Mouse (Mus musculus): ENCODE results near the gene Hsd17b1. TPM values are rescaled to one million over a fixed set of nuclear protein-coding genes. Genes with fewer than 3 reads are reported as not detected.
A peak's percentile ranks its signal among the peaks of the same experiment; 100 is the strongest.

Gene Hsd17b1
- polyA plus RNA-seq, 2 experiments from 2014 or later = not detected

GRCm38 (mm10) chr11:101062165-101062884 lies 15.9 kb upstream of the Hsd17b1 start:
- ATAC-seq = no peak

DNA sequence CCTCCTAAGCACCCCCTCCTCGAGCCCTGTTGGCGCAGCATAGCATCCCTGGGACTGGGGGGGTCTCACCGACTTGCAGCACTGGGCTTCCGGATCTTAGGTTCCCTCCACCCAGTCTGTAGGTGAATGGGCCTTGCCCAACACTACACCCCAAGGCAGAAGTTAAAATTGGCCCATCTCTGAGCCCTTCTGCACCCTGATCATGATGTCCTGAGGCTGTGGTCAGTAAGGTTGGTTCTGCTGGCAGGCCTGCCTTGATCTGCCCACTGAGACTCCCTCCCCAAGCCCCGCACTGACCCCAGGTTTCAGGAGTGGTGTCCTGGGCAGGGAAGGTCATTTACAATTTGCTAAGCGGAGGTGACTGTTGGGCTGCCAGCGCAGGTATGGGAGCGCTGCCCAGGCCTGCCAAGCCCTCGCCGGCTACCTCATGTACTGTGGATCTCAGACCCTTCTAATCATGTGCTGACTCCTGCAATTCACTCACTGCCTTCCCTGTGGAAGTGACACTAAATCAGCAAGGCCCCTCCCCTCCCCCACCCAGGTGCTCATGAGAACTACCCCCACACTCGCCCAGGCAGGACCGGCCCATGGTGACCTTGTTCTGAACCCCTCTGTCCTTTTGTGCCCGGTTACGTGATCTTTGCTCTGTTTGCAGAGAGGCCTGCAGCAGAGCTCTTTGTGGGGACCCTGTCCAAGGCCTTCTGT lies 15.1 kb upstream of the Hsd17b1 start:
- ATAC-seq = no peak

DNA sequence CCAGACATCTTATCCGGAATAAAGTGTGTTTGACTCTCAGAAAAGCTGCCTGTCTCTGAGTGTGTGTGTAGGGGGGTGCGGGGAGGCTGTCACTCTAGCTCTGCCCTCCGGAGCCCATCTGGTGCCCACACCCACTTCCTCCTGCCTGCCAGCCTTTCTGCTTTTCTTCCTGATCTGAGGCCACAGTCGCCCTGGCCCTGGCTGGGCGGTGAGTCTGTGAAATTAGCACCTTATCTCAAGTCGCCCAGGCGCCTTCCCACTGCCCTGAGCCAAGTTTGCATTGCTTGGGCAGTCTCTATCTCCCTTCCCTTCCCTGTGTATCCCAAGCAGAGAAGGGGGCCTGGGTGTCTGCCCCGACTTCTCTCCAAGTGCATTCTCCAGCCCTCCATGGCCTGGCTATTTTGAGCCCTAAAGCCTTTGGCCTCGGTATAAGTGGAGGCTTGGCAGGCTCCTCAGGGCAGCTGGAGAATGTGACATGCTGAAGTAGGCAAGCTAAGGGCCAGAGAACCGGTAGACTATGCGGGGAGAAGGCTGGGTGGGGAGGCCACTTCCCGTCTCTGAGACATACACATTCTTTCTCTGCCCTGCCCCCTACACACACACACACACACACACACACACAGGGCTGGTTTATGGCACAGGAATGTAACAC lies 14.4 kb upstream of the Hsd17b1 start:
- ATAC-seq = peak; percentile 74

GRCm38 (mm10) chr11:101064462-101064861 lies 13.7 kb upstream of the Hsd17b1 start:
- no peak for ATAC-seq

GRCm38 (mm10) chr11:101065002-101065401 lies 13.2 kb upstream of the Hsd17b1 start:
- no peak for ATAC-seq

GRCm38 (mm10) chr11:101066549-101067412 lies 11.4 kb upstream of the Hsd17b1 start:
- ATAC-seq = no peak

DNA sequence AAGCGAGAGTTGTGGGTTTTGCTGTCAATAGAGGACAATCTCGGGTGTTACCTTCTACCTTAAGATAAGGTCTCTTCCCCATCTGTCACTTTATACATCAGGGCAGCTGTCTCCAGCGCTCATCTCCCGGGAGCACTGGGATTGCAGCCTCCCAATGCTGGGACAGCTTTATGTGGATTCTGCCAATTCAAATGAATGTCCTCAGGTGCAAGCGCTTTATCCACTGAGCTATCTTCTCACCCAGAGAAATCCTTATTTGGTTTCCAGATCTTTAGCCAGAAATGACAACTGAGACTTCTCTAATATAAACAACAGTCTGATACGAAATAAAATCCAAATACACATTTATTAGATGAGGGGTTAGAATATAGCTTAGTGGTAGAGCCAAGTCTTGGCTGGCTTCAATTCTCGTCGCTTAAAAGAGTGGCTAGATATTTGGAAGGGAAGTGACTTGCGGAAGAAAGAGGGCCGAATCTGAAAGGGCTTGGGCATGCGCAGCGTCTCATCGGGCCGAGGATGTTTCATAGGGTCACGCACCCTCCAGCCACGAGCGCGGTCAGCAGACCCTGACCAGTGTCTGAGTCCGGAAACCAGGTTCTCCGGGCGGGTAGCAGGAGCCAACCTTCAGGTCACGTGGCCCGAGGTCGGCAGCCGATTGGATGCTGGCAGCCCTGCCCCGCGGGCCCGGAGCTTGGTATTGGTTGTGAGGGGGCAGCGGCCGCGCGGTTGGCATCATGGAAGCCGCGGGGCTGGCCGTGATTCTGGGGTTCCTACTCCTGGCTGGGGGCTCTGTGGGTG lies 8.6 kb upstream of the Hsd17b1 start, which contains the start of gene Naglu:
Gene Naglu, plus strand, starts transcription at position 622 of the 798 bp plus-strand sequence.
- ATAC-seq = peak; percentile 96

GRCm38 (mm10) chr11:101070189-101070527 lies 8.1 kb upstream of the Hsd17b1 start:
- peak; percentile 36 for ATAC-seq

DNA sequence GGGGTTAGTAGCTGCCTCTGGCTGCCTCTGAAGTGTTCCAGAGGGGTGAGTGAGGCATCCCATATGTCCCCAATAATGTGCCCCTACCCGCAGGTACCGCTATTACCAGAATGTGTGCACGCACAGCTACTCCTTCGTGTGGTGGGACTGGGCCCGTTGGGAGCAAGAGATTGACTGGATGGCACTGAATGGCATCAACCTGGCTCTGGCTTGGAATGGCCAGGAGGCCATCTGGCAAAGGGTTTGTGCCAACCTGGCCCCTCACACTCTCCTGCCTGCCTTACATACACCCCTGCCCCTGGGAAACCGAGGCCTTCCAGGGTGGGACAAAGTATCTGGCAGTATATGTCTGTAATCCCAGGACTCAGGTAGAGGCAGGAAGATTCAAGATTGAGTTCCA lies 7.2 kb upstream of the Hsd17b1 start:
- ATAC-seq = no peak

- no peak for ATAC-seq
Measured at GRCm38 (mm10) chr11:101071810-101072428, 6.3 kb upstream of the Hsd17b1 start.

DNA sequence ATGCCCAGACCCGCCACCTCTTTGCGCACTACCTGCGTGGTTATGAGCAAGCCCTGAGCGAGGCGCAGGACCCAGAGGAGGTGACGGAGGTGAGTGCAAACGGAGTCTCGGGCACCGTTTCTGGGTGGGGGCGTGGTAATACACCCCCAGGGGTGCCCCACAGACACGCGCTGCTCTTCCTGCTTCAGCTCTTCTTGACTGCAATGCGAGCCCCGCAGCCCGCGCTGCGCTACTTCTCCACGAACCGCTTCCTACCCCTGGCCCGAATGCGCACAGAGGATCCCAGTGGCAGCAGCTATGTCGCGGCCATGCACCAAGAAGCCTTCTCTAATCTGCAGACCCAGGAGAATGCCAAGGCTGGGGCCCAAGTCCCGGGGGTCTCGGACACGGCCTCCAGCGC lies 1.5 kb downstream of the Hsd17b1 start:
- ATAC-seq = no peak

DNA sequence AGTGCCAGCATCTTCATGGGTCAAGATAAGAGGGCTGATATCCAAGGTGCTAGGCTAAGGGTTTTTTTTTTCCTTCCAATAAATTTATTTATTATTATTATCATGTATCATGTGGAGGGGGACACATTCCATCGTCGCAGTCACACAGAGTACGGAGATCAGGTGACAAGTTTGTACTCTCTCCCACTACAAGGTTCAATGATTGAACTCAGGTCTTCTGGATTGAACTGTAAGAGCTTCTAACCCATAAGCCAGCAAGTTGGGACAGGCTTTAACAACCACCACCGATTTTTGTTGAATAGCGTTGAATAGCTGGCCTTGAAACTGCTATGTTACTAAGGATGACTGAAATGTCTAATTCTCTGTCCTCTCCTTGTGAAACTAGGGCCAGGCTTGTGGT lies 2.2 kb downstream of the Hsd17b1 start:
- ATAC-seq = no peak

DNA sequence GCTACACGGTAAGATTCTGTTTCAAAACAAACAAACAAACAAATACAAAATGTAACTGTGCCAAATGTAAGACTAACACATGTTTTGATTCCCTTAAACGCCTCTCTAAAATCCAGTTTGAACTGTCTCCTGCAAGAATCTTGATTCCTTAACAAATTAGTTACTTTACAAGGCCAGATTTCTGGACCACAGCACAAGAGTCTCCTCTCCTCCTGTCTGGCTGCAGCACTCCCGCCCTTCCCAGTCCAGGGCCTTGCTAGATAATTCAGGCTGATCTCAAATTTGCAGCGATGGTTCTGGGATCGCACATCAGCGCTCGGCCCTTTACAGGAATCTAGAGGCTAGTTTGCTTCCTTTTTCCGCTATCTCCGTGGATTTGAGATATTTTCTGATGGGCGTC lies 3.4 kb downstream of the Hsd17b1 start:
- ATAC-seq = no peak

- peak; percentile 81 for ATAC-seq
Measured at GRCm38 (mm10) chr11:101082208-101083082, 4.2 kb downstream of the Hsd17b1 start, which contains the start of gene Coasy. TSS of gene Coasy (plus strand) at chr11:101082565.

GRCm38 (mm10) chr11:101083083-101083697 lies 5.0 kb downstream of the Hsd17b1 start:
- ATAC-seq = no peak

- ATAC-seq = no peak
Measured at GRCm38 (mm10) chr11:101084246-101084645, 6.0 kb downstream of the Hsd17b1 start.

DNA sequence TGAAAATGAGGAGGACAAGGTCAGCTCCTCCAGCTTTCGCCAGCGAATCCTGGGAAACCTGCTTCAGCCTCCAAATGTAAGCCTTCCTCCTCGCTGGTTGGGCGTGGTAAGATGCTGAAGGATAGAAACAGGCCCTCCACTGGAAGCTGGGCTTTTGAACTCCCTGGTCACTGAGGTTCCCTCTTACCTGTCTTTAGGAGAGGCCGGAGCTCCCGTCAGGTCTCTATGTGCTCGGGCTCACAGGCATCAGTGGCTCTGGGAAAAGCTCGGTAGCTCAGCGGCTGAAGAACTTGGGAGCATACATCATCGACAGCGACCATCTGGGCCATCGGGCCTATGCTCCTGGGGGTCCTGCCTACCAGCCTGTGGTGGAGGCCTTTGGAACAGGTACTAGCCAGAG lies 6.6 kb downstream of the Hsd17b1 start:
- no peak for ATAC-seq

- ATAC-seq = no peak
Measured at GRCm38 (mm10) chr11:101085617-101086322, 7.6 kb downstream of the Hsd17b1 start.

DNA sequence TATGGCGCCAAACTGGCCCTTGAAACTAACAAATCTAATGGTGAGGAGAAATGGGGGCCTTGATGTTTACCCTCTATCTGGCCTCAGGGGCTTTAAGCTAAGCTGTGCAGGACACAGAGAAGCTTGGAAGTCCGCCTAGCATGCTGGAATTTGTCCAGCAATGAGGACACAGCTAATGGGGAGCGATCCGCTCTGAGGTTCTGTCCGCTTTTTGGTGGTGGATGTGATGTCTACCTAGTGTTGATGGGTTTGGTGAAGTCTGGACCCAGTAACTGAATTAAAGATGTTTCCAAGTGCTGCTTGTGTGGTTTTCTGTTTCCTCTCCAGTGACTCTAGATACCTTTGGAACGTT lies 8.1 kb downstream of the Hsd17b1 start:
- ATAC-seq = no peak
